Mouse (Mus musculus) erythroid progenitor cell, adult 5-6 weeks (primary cell): ENCODE data around the gene D630023F18Rik. TPM values are rescaled to one million over a fixed set of nuclear protein-coding genes. Genes with fewer than 3 reads are reported as not detected.

Source experiments
- total RNA-seq, 2 experiments: library from RNA; stranded (forward) in 1 of 2; stranded (reverse) in 1 of 2; fragments of 150-400 nt in 1 of 2; fragments of 186-747, 209-891 nt in 1 of 2; gene quantifications; 2 replicates each; pipeline versions ENCODE4 v1.2.3 to v1.2.4; 2015 to 2017; ENCODE audit warnings: low replicate concordance in 2 of 2

The D630023F18Rik gene
- total RNA-seq, 2 experiments from 2014 or later = 3.8 TPM; not detected in 1

Other genes with a start within 250 kb of the D630023F18Rik start
- gene Plekhm3, start 166.4 kb downstream of the D630023F18Rik start, total RNA-seq (2015; ENCODE audit: low replicate concordance) = 4.6 and 11.5 TPM in 2 replicates
- gene Plekhm3, start 166.4 kb downstream of the D630023F18Rik start, total RNA-seq (2017; ENCODE audit: low replicate concordance) = 3.9 and 5.5 TPM in 2 replicates
- not detected in 2 replicates for gene Akr1cl, start 90.5 kb downstream of the D630023F18Rik start, total RNA-seq (2015; ENCODE audit: low replicate concordance)
- gene Akr1cl, start 90.5 kb downstream of the D630023F18Rik start, total RNA-seq (2017; ENCODE audit: low replicate concordance) = not detected in 2 replicates
- gene Cryge, start 72.1 kb downstream of the D630023F18Rik start, total RNA-seq (2015; ENCODE audit: low replicate concordance) = not detected in 2 replicates
- gene Cryge, start 72.1 kb downstream of the D630023F18Rik start, total RNA-seq (2017; ENCODE audit: low replicate concordance) = not detected in 2 replicates
- gene Crygd, start 59.8 kb downstream of the D630023F18Rik start, total RNA-seq (2015; ENCODE audit: low replicate concordance) = not detected in 2 replicates
- gene Crygd, start 59.8 kb downstream of the D630023F18Rik start, total RNA-seq (2017; ENCODE audit: low replicate concordance) = not detected in 2 replicates
- gene Crygc, start 49.5 kb downstream of the D630023F18Rik start, total RNA-seq (2015; ENCODE audit: low replicate concordance) = not detected in 2 replicates
- gene Crygc, start 49.5 kb downstream of the D630023F18Rik start, total RNA-seq (2017; ENCODE audit: low replicate concordance) = not detected in 2 replicates
- not detected in 2 replicates for gene Crygb, start 40.9 kb downstream of the D630023F18Rik start, total RNA-seq (2015; ENCODE audit: low replicate concordance)
- not detected in 2 replicates for gene Crygb, start 40.9 kb downstream of the D630023F18Rik start, total RNA-seq (2017; ENCODE audit: low replicate concordance)
- not detected in 2 replicates for gene Cryga, start 19.8 kb downstream of the D630023F18Rik start, total RNA-seq (2015; ENCODE audit: low replicate concordance)
- not detected in 2 replicates for gene Cryga, start 19.8 kb downstream of the D630023F18Rik start, total RNA-seq (2017; ENCODE audit: low replicate concordance)
- gene Gm28845, start 3.7 kb downstream of the D630023F18Rik start, total RNA-seq (2015; ENCODE audit: low replicate concordance) = not detected in 2 replicates
- gene Gm28845, start 3.7 kb downstream of the D630023F18Rik start, total RNA-seq (2017; ENCODE audit: low replicate concordance) = not detected in 2 replicates
- gene Idh1, start 63.3 kb upstream of the D630023F18Rik start, total RNA-seq (2015; ENCODE audit: low replicate concordance) = 21.8 and 24.9 TPM in 2 replicates
- 24.0 and 30.5 TPM in 2 replicates for gene Idh1, start 63.3 kb upstream of the D630023F18Rik start, total RNA-seq (2017; ENCODE audit: low replicate concordance)
- 14.1 and 29.8 TPM in 2 replicates for gene Pikfyve, start 63.5 kb upstream of the D630023F18Rik start, total RNA-seq (2015; ENCODE audit: low replicate concordance)
- gene Pikfyve, start 63.5 kb upstream of the D630023F18Rik start, total RNA-seq (2017; ENCODE audit: low replicate concordance) = 9.5 and 39.4 TPM in 2 replicates
- gene Pth2r, start 158.8 kb upstream of the D630023F18Rik start, total RNA-seq (2015; ENCODE audit: low replicate concordance) = not detected in 2 replicates
- not detected in 2 replicates for gene Pth2r, start 158.8 kb upstream of the D630023F18Rik start, total RNA-seq (2017; ENCODE audit: low replicate concordance)